Mouse (Mus musculus) liver, adult 2 months (tissue): ENCODE results near the gene Srxn1. TPM values are rescaled to one million over a fixed set of nuclear protein-coding genes. Genes with fewer than 3 reads are reported as not detected.

Experiments
- DNase-seq: peaks from one replicate; pipeline ENCODE4 v3.0.0-alpha.2; 2011; ENCODE audit warnings: low read depth, low spot score; ENCODE audit errors: extremely low read depth
- H3K27ac ChIP-seq: fragments of 200-500 bp; replicated peaks from 2 replicates; pipeline ENCODE4 v1.5.1; 2012; ENCODE audit warnings: low read depth, mild to moderate bottlenecking, control low read depth, inconsistent platforms, low read length; ENCODE audit not compliant: insufficient read depth
- H3K27me3 ChIP-seq: fragments of 200-500 bp; 2 replicates; pipeline ENCODE4 v1.6.1; 2012; ENCODE audit warnings: mild to moderate bottlenecking, moderate library complexity, low read length, inconsistent platforms; ENCODE audit not compliant: control insufficient read depth, insufficient read depth
- H3K36me3 ChIP-seq: fragments of 200-500 bp; 2 replicates; pipeline ENCODE4 v1.6.1; 2012; ENCODE audit warnings: low read length, inconsistent platforms; ENCODE audit not compliant: control insufficient read depth, insufficient read depth
- H3K4me1 ChIP-seq: fragments of 200-500 bp; 2 replicates; pipeline ENCODE4 v1.6.1; 2011; ENCODE audit warnings: low read length; ENCODE audit not compliant: control insufficient read depth, insufficient read depth
- H3K4me3 ChIP-seq: fragments of 200-500 bp; 2 replicates; pipeline ENCODE4 v1.5.1; 2011; ENCODE audit warnings: low read depth, mild to moderate bottlenecking, control low read depth, low read length, moderate library complexity; ENCODE audit not compliant: insufficient read depth
- H3K79me2 ChIP-seq: fragments of 200-500 bp; 2 replicates; pipeline ENCODE4 v1.6.1; 2012; ENCODE audit warnings: inconsistent platforms, mild to moderate bottlenecking, low read length, moderate library complexity; ENCODE audit not compliant: control insufficient read depth, insufficient read depth
- H3K9ac ChIP-seq: fragments of 200-500 bp; 2 replicates; pipeline ENCODE4 v1.6.1; 2012; ENCODE audit warnings: low read depth, mild to moderate bottlenecking, control low read depth, inconsistent platforms, low read length
- CTCF ChIP-seq: fragments of 200-500 bp; IDR thresholded peaks from 2 replicates; pipeline ENCODE4 v1.5.1; 2011; ENCODE audit warnings: low read depth, low read length, control low read depth
- POLR2A ChIP-seq: fragments of 200-500 bp; IDR thresholded peaks from 2 replicates; pipeline ENCODE4 v1.6.1; 2011; ENCODE audit warnings: low read length, control low read depth; ENCODE audit not compliant: insufficient read depth; ENCODE audit errors: extremely low read depth
- WGBS: fragments of 180-500 bp; shearing (Covaris S2); methylation state at CpG from one replicate; pipeline ENCODE4 v1.1.7; 2018; 5-methylcytosine and 5-hydroxymethylcytosine counted together
- polyA plus RNA-seq: library from polyadenylated mRNA; depleted of rRNA; stranded (reverse); fragments of >200 nt; gene quantifications from 2 replicates; pipeline ENCODE4 v1.2.3, GENCODE M21; 2012
- total RNA-seq: library from RNA; depleted of rRNA; stranded (reverse); fragments of >200 nt; gene quantifications from 2 replicates; pipeline ENCODE4 v1.2.3, GENCODE M21; 2014

Srxn1 gene
- total and polyA plus RNA-seq, 2 experiments = 24.0 to 89.1 TPM

DNA sequence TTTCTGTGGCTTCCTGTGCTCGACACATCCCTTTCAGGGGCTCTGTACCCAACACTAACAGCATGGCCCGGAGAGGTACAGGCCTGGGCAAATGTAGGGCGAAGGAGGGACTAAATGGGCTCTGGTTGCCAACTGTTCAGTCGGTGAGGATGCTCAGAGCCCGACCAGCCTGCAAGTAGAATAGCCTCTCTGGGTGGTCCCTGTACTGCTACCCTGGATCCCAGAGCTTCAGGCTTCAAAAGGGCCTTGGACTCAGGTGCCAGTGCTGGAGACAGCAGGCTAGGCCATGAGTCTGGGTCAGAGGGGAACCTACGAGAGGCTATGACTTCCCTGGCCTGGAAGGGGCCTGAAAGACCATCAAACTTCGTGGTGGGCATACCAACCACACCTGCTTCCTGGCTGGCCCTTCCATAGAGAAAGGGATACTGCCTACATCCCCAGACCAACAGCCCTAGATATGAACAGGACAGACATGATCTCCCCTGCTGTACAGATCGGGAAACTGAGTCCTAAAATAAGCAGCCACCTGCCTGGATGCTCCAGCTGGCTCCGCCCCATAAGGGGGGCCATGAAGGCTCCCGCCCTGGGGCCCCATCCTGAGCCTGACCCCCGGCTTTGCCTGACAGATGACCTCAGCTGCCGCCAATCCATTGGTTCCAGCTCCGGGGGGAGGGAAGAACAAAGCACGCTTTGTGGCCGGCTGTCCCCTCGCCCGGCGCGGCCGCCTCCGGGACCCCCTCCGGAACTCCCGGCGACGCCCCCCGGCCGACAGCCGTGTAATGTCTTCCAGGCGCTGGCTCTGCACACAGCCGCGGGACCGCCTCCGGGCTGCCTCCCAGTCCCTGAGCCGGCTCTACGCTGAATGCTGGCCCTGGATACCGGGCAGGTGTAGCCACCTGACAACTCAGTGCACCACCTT is 9.0 kb downstream of the Srxn1 start:
- Histone ChIP-seq H3K27ac (no peak overlapping the region), H3K79me2 (no peaks in the 10 kb centered on the region), H3K4me3 (no peak overlapping the region), H3K27me3 (peaks cover 3% of the 10 kb centered on the region; the same call in 1 of the 2 replicates), H3K9ac (no peak overlapping the region), H3K4me1 (no peaks in the 10 kb centered on the region), H3K36me3 (no peaks in the 10 kb centered on the region)
- DNase-seq = no peak
- 24% methylated on average over 36 of the region's 36 CpGs for WGBS
- TF ChIP-seq POLR2A (no peak), CTCF (no peak)

DNA sequence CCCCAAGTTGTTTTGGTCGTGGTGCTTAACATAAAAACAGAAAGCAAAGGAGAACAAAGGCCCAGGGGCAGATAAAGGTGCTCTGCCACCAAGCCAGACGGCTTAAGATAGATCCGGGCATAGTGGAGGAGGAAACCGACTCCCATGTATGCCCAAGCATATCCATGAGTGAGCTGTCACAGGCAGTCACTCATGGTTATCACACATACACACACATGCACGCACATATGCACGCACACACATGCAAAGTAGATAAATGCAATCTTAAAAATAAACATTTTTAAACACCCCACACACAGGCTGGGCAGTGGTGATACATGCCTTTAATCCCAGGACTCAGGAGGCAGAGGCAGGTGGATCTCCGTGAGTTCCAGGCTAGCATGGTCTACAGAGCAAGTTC is 12.4 kb downstream of the Srxn1 start:
- no peak overlapping the region for H3K9ac ChIP-seq
- no peak overlapping the region for H3K27ac ChIP-seq
- no peak overlapping the region for H3K4me3 ChIP-seq
- 68% methylated on average over 7 of the region's 7 CpGs for WGBS
- no peaks in the 10 kb centered on the region for H3K36me3 ChIP-seq
- H3K4me1 ChIP-seq = no peaks in the 10 kb centered on the region
- DNase-seq = no peak
- H3K27me3 ChIP-seq = peaks cover 3% of the 10 kb centered on the region; the same call in 1 of the 2 replicates
- no peaks in the 10 kb centered on the region for H3K79me2 ChIP-seq
- TF ChIP-seq CTCF = no peak
- TF ChIP-seq POLR2A = no peak

DNA sequence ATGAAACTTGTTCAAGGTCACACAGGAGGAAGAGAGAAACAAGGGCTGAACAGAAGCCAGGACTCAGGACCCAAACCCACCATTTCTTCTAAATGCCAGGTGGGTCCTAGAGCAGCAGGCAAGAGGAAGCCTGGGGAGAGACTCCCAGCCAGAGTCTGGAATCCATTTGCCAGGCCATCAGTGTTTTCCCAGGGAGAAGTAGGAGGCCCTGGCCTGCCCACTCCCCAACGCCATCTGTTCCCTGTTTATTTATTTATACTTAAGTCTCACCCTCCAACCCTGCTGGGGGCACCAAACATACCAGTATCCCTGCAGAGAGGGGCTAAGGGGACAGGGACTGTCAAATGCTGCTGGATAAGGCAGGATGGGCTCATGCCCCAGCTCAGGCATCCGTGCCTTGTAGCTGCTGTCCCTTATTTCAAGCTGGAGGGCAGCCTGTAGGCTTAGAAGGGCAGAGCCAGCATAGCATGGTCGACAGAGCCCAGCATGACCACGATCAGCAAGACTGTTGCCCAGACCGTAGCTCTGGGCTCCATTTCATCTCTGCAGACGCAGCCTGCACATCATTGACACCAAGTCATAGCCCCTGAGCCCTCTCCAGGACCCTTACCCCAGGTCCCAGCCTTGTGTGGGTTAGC is 14.0 kb downstream of the Srxn1 start:
- no peak overlapping the region for H3K9ac ChIP-seq
- H3K4me1 ChIP-seq = no peaks in the 10 kb centered on the region
- H3K4me3 ChIP-seq = no peak overlapping the region
- no peaks in the 10 kb centered on the region for H3K36me3 ChIP-seq
- no peaks in the 10 kb centered on the region for H3K79me2 ChIP-seq
- H3K27ac ChIP-seq = no peak overlapping the region
- 56% methylated on average over 6 of the region's 6 CpGs for WGBS
- TF ChIP-seq CTCF (no peak), POLR2A (no peak)
- H3K27me3 ChIP-seq = peaks cover 3% of the 10 kb centered on the region; the same call in 1 of the 2 replicates
- DNase-seq = no peak

DNA sequence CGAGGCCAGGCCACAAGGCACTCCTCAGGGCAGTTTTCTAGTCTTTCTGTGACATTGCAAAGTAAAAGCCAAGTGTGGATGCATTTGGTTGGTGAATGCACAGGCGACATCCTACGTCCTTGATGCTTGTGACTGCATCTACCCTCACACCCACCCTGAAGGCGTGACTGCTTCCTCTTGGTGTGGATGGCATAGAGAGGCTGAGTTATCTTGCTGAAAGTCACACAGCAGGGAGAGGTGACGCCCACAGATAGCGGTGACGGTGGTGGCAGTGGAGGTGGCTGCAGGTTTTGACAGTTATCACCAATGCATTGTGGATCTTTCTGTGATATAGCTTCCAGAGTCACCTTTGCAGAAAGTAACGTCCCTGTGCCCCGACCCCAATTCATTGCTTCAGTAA is 17.6 kb downstream of the Srxn1 start:
- DNase-seq = no peak
- WGBS = 67% methylated on average over 9 of the region's 9 CpGs
- Histone ChIP-seq H3K9ac (no peak overlapping the region), H3K27ac (no peak overlapping the region), H3K27me3 (no peaks in the 10 kb centered on the region), H3K36me3 (no peaks in the 10 kb centered on the region), H3K4me3 (no peak overlapping the region), H3K4me1 (no peaks in the 10 kb centered on the region), H3K79me2 (no peaks in the 10 kb centered on the region)
- TF ChIP-seq CTCF (no peak), POLR2A (no peak)

DNA sequence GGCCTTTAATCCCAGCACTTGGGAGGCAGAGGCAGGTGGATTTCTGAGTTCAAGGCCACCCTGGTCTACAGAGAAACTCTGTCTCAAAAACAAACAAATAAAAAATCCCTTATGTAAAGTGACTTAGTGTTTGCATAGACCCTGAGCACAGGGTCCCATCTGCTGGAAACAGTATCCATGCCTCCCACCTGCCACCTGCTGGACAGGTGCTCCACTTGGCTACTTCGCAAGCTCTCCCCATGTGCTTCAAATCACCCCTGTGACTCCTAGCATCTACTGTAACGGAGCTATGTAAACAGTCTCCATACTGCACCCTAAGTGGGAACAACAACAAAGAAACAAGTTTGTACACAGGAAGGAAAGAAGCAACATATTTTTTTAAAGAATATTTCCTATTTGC is 23.3 kb downstream of the Srxn1 start:
- DNase-seq = no peak
- H3K4me3 ChIP-seq = no peak overlapping the region
- no peaks in the 10 kb centered on the region for H3K36me3 ChIP-seq

DNA sequence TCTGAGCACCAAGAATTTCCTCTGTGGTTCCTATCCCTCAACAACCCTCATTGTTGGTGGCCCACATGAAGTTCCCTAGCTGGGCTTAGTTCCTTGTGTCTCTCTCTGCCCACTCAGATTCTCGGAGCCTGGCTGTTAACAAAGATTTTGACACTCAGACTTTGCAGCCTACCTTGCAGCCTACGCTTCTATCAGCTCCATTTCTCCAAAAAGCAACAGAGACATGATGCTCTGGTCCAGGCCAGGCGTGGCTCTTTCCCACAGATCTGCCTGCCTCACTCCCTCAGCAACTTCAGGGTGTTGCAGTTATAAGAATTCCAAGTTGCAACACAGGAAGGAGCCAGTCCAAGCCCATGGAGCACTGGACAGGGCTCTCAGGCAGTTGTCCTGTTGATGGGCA is 24.5 kb downstream of the Srxn1 start:
- no peaks in the 10 kb centered on the region for H3K27me3 ChIP-seq
- no peaks in the 10 kb centered on the region for H3K36me3 ChIP-seq
- no peaks in the 10 kb centered on the region for H3K79me2 ChIP-seq
- H3K9ac ChIP-seq = no peak overlapping the region
- TF ChIP-seq POLR2A = no peak
- no peak overlapping the region for H3K27ac ChIP-seq
- 63% methylated on average over 3 of the region's 3 CpGs for WGBS
- DNase-seq = no peak
- no peaks in the 10 kb centered on the region for H3K4me1 ChIP-seq
- H3K4me3 ChIP-seq = no peak overlapping the region

More for the DNA sequence above, 23.3 kb downstream of the Srxn1 start:
- no peaks in the 10 kb centered on the region for H3K79me2 ChIP-seq
- no peak for TF ChIP-seq CTCF
- TF ChIP-seq POLR2A = no peak
- H3K9ac ChIP-seq = no peak overlapping the region
- no peak overlapping the region for H3K27ac ChIP-seq
- WGBS = 52% methylated on average over 2 of the region's 2 CpGs
- H3K4me1 ChIP-seq = no peaks in the 10 kb centered on the region
- no peaks in the 10 kb centered on the region for H3K27me3 ChIP-seq
